11 mouse cellular contexts compared by ENCODE assay signal in genomic region chr5:145115736-145116135, GRCm38 (mm10). TPM values are rescaled to one million over a fixed set of nuclear protein-coding genes. Genes with fewer than 3 reads are reported as not detected.
A peak's percentile ranks its signal among the peaks of the same experiment; 100 is the strongest.
DNase-seq lines count a peak whose midpoint lies in the region; ATAC-seq lines count a peak whose summit lies in the region.
"Had no signal": no experiment of that assay in that cellular context is flagged by ENCODE, and none has a peak within 500 bp of the region (broad histone marks: within the 10 kb centered on the region; RNA-seq: fewer than 3 reads in every experiment).

No protein-coding gene starts in this region.

- intact Hi-C loops in heart, postnatal 14 days (cut with DNase I), result loop anchor here (2.0 kb wide), 1 partner anchor 31 kb away; the partner anchor contains the start of gene Kpna7

- peaks cover 11% of the 10 kb centered on the region for H3K4me1 ChIP-seq in heart, embryonic 16.5 days (ENCODE audit: control insufficient read depth, insufficient read depth, low read length)
- H3K4me1 ChIP-seq in neural tube, embryonic 11.5 days (ENCODE audit: control insufficient read depth, insufficient read depth, low read length), result 0 out of 2 replicates have a peak, but pooled peaks cover 3% of the 10 kb centered on the region
- H3K4me1 ChIP-seq in limb, embryonic 10.5 days, result peaks cover 34% of the 10 kb centered on the region
- H3K4me1 ChIP-seq in stomach, embryonic 16.5 days (ENCODE audit: control insufficient read depth, insufficient read depth, low read length), result peaks cover 30% of the 10 kb centered on the region

- H3K9me3 ChIP-seq in heart, embryonic 16.5 days (replicated peaks; ENCODE audit: control insufficient read depth, low read length), result no peaks in the 10 kb centered on the region
- H3K9me3 ChIP-seq in neural tube, embryonic 11.5 days (ENCODE audit: control insufficient read depth, low read length), result no peaks in the 10 kb centered on the region
- no peaks in the 10 kb centered on the region for H3K9me3 ChIP-seq in limb, embryonic 10.5 days (replicated peaks)
- no peaks in the 10 kb centered on the region for H3K9me3 ChIP-seq in stomach, embryonic 16.5 days (replicated peaks; ENCODE audit: control insufficient read depth, low read length)
- H3K9me3 ChIP-seq: forebrain, embryonic 10.5 days; neural tube, embryonic 12.5 days had no signal

- ATAC-seq in heart, embryonic 16.5 days (replicated peaks; ENCODE audit: extremely low read depth, insufficient read depth, low FRiP score), result no peak
- ATAC-seq in neural tube, embryonic 11.5 days (ENCODE audit: insufficient read depth, low FRiP score, low TSS enrichment), result no peak
- ATAC-seq in stomach, embryonic 16.5 days (ENCODE audit: insufficient read depth, low FRiP score), result no peak

- no peak for DNase-seq in heart, postnatal 14 days
- DNase-seq in neural tube, embryonic 11.5 days (ENCODE audit: low spot score), result no peak
- DNase-seq in neural tube, embryonic 10.5 days (ENCODE audit: extremely low spot score, low spot score), result no peak
- no peak for DNase-seq in limb, embryonic 10.5 days (ENCODE audit: low spot score)
- no peak for DNase-seq in retina, postnatal 1 day
- DNase-seq in left cerebral cortex, adult 9 months (ENCODE audit: low spot score in 2 of 2), result no peak

- 87% methylated on average over 5 of the region's 5 CpGs for WGBS in heart, embryonic 16.5 days
- WGBS in neural tube, embryonic 11.5 days, result 92% methylated on average over 5 of the region's 5 CpGs
- WGBS in limb, embryonic 10.5 days, result 97% methylated on average over 5 of the region's 5 CpGs
- 78% methylated on average over 5 of the region's 5 CpGs for WGBS in stomach, embryonic 16.5 days

- H3K27ac ChIP-seq in heart, embryonic 16.5 days (ENCODE audit: low read length), result peak overlapping the region; percentile 91
- 0 out of 2 replicates have a peak overlapping the region, but pooled peaks have one; percentile 20 for H3K27ac ChIP-seq in neural tube, embryonic 11.5 days (ENCODE audit: low read depth, low read length)
- H3K27ac ChIP-seq in limb, embryonic 10.5 days, result peak overlapping the region; percentile 58
- H3K27ac ChIP-seq in stomach, embryonic 16.5 days (ENCODE audit: low read length), result peak overlapping the region; percentile 84
- H3K27ac ChIP-seq: forebrain, embryonic 10.5 days; neural tube, embryonic 12.5 days had no signal

- peak overlapping the region; percentile 18 for H3K4me3 ChIP-seq in heart, embryonic 16.5 days (ENCODE audit: low read length)
- H3K4me3 ChIP-seq in neural tube, embryonic 11.5 days (ENCODE audit: low read depth, low read length), result no peak overlapping the region
- no peak overlapping the region for H3K4me3 ChIP-seq in limb, embryonic 10.5 days
- H3K4me3 ChIP-seq in stomach, embryonic 16.5 days (replicated peaks; ENCODE audit: low read length), result peak overlapping the region; percentile 1
- H3K4me3 ChIP-seq: neural tube, embryonic 12.5 days had no signal

- H3K36me3 ChIP-seq in heart, embryonic 16.5 days (ENCODE audit: control insufficient read depth, insufficient read depth), result peaks cover 6% of the 10 kb centered on the region; the same call in 1 of the 2 replicates
- H3K36me3 ChIP-seq in neural tube, embryonic 11.5 days (ENCODE audit: control insufficient read depth, insufficient read depth, low read length), result no peaks in the 10 kb centered on the region
- H3K36me3 ChIP-seq in limb, embryonic 10.5 days, result peaks cover 17% of the 10 kb centered on the region
- H3K36me3 ChIP-seq in stomach, embryonic 16.5 days (ENCODE audit: control insufficient read depth, insufficient read depth, low read length), result no peaks in the 10 kb centered on the region

- peak overlapping the region; percentile 87 for H3K4me2 ChIP-seq in heart, embryonic 16.5 days (ENCODE audit: low read depth, low read length)
- H3K4me2 ChIP-seq in neural tube, embryonic 11.5 days (ENCODE audit: low read depth), result no peak overlapping the region
- H3K4me2 ChIP-seq in stomach, embryonic 16.5 days (ENCODE audit: low read depth, low read length), result peak overlapping the region; percentile 85

- no peaks in the 10 kb centered on the region for H3K27me3 ChIP-seq in heart, embryonic 16.5 days (ENCODE audit: control insufficient read depth, insufficient read depth, low read length)
- H3K27me3 ChIP-seq in neural tube, embryonic 11.5 days (ENCODE audit: control insufficient read depth, insufficient read depth, low read length), result peaks cover 11% of the 10 kb centered on the region; the same call in 1 of the 2 replicates
- peaks cover 8% of the 10 kb centered on the region; the same call in 1 of the 2 replicates for H3K27me3 ChIP-seq in limb, embryonic 10.5 days (ENCODE audit: low read depth, poor library complexity, severe bottlenecking)
- H3K27me3 ChIP-seq in stomach, embryonic 16.5 days (ENCODE audit: control insufficient read depth, insufficient read depth, low read length), result no peaks in the 10 kb centered on the region

- H3K9ac ChIP-seq in heart, embryonic 16.5 days (ENCODE audit: low read length), result peak overlapping the region; percentile 41
- H3K9ac ChIP-seq in neural tube, embryonic 11.5 days (ENCODE audit: low read length), result no peak overlapping the region
- peak overlapping the region; percentile 4; the same call in 1 of the 2 replicates for H3K9ac ChIP-seq in stomach, embryonic 16.5 days (ENCODE audit: low read length)
- H3K9ac ChIP-seq: neural tube, embryonic 12.5 days had no signal

RNA-seq across cellular contexts. Expression of gene Arpc1b, which starts 1.7 kb away (rescaled TPM):
- 263 and 300 TPM in 2 replicates for polyA plus RNA-seq in heart, embryonic 16.5 days (2015; fragmentation: Nextera tagmentation; extraction: Ambion mirVana)
- total RNA-seq in heart, postnatal 14 days (2021), result 100 to 1,000 TPM in 1 of 2 experiments, 10 to 100 TPM in 1; 97.2 to 113 TPM
- 68.5 and 72.5 TPM in 2 replicates for polyA plus RNA-seq in neural tube, embryonic 11.5 days (2014; fragmentation: Nextera tagmentation; extraction: Ambion mirVana)
- polyA plus RNA-seq in limb, embryonic 10.5 days (2016; fragmentation: Nextera tagmentation; extraction: Ambion mirVana), result 148 and 161 TPM in 2 replicates
- 381 and 399 TPM in 2 replicates for polyA plus RNA-seq in stomach, embryonic 16.5 days (2015; fragmentation: Nextera tagmentation; extraction: Ambion mirVana)

RNA-seq across cellular contexts. Expression of gene Pdap1, which starts 24.3 kb away (rescaled TPM):
- 46.0 and 49.8 TPM in 2 replicates for polyA plus RNA-seq in heart, embryonic 16.5 days (2015; fragmentation: Nextera tagmentation; extraction: Ambion mirVana)
- total RNA-seq in heart, postnatal 14 days (2021), result 10 to 100 TPM; 41.6 to 42.6 TPM
- 112 and 116 TPM in 2 replicates for polyA plus RNA-seq in neural tube, embryonic 11.5 days (2014; fragmentation: Nextera tagmentation; extraction: Ambion mirVana)
- 133 and 154 TPM in 2 replicates for polyA plus RNA-seq in limb, embryonic 10.5 days (2016; fragmentation: Nextera tagmentation; extraction: Ambion mirVana)
- 77.8 and 81.4 TPM in 2 replicates for polyA plus RNA-seq in stomach, embryonic 16.5 days (2015; fragmentation: Nextera tagmentation; extraction: Ambion mirVana)

RNA-seq across cellular contexts. Expression of gene Bud31, which starts 24.4 kb away (rescaled TPM):
- 118 and 134 TPM in 2 replicates for polyA plus RNA-seq in heart, embryonic 16.5 days (2015; fragmentation: Nextera tagmentation; extraction: Ambion mirVana)
- total RNA-seq in heart, postnatal 14 days (2021), result 10 to 100 TPM; 59.5 to 73.7 TPM
- polyA plus RNA-seq in neural tube, embryonic 11.5 days (2014; fragmentation: Nextera tagmentation; extraction: Ambion mirVana), result 250 and 260 TPM in 2 replicates
- 277 and 305 TPM in 2 replicates for polyA plus RNA-seq in limb, embryonic 10.5 days (2016; fragmentation: Nextera tagmentation; extraction: Ambion mirVana)
- 147 and 167 TPM in 2 replicates for polyA plus RNA-seq in stomach, embryonic 16.5 days (2015; fragmentation: Nextera tagmentation; extraction: Ambion mirVana)

RNA-seq across cellular contexts. Expression of gene Kpna7, which starts 31.9 kb away (rescaled TPM):
- 0.11 TPM in 1 of 2 replicates, not detected in the other for polyA plus RNA-seq in heart, embryonic 16.5 days (2015; fragmentation: Nextera tagmentation; extraction: Ambion mirVana)
- not detected for total RNA-seq in heart, postnatal 14 days (2021)
- not detected in 2 replicates for polyA plus RNA-seq in neural tube, embryonic 11.5 days (2014; fragmentation: Nextera tagmentation; extraction: Ambion mirVana)
- not detected in 2 replicates for polyA plus RNA-seq in limb, embryonic 10.5 days (2016; fragmentation: Nextera tagmentation; extraction: Ambion mirVana)
- 0.08 and 0.27 TPM in 2 replicates for polyA plus RNA-seq in stomach, embryonic 16.5 days (2015; fragmentation: Nextera tagmentation; extraction: Ambion mirVana)
- total RNA-seq: left cerebral cortex, postnatal 25 days had no signal
- polyA plus RNA-seq: forebrain, embryonic 10.5 days; neural tube, embryonic 12.5 days had no signal

RNA-seq across cellular contexts. Expression of gene Arpc1a, which starts 32.1 kb away (rescaled TPM):
- 91.5 and 93.7 TPM in 2 replicates for polyA plus RNA-seq in heart, embryonic 16.5 days (2015; fragmentation: Nextera tagmentation; extraction: Ambion mirVana)
- total RNA-seq in heart, postnatal 14 days (2021), result 10 to 100 TPM; 63.3 to 67.2 TPM
- 175 and 176 TPM in 2 replicates for polyA plus RNA-seq in neural tube, embryonic 11.5 days (2014; fragmentation: Nextera tagmentation; extraction: Ambion mirVana)
- 111 and 125 TPM in 2 replicates for polyA plus RNA-seq in limb, embryonic 10.5 days (2016; fragmentation: Nextera tagmentation; extraction: Ambion mirVana)
- polyA plus RNA-seq in stomach, embryonic 16.5 days (2015; fragmentation: Nextera tagmentation; extraction: Ambion mirVana), result 148 and 155 TPM in 2 replicates

Comparison
In these comparisons a context has a peak if more than half of its experiments do, and no peak if none do; other contexts are left out.
1. H3K27ac ChIP-seq: peak in every context shown above with its lines; median percentile 91 in heart, embryonic 16.5 days; 84 in stomach, embryonic 16.5 days; 58 in limb, embryonic 10.5 days; 20 in neural tube, embryonic 11.5 days.
2. H3K4me3 ChIP-seq: peak in heart, embryonic 16.5 days (single experiment) and stomach, embryonic 16.5 days (single experiment); none in neural tube, embryonic 11.5 days (single experiment) and limb, embryonic 10.5 days (single experiment).